Mouse (Mus musculus) forebrain, embryonic 13.5 days (tissue): ENCODE data around the gene Grm4. TPM values are rescaled to one million over a fixed set of nuclear protein-coding genes. Genes with fewer than 3 reads are reported as not detected.

Experiments
- polyA plus RNA-seq: library from polyadenylated mRNA; unstranded; fragments of >200 nt; fragmentation: Nextera tagmentation; extraction: Ambion mirVana; gene quantifications from 2 replicates; pipeline ENCODE4 v1.2.1, GENCODE M21; 2015

Gene Grm4
- polyA plus RNA-seq, 1 experiment from 2014 or later, result 2.4 TPM

Other genes starting within 250 kb of the Grm4 start
- gene Hmga1, start 35.1 kb upstream of the Grm4 start, polyA plus RNA-seq, result 147 and 165 TPM in 2 replicates
- 22.2 and 25.2 TPM in 2 replicates for gene AI413582, start 44.4 kb upstream of the Grm4 start, polyA plus RNA-seq
- gene Nudt3, start 102.1 kb upstream of the Grm4 start, polyA plus RNA-seq, result 191 and 196 TPM in 2 replicates
- gene RPS10-NUDT3, start 113.8 kb upstream of the Grm4 start, polyA plus RNA-seq, result not detected in 2 replicates
- 659 and 777 TPM in 2 replicates for gene Rps10, start 115.3 kb upstream of the Grm4 start, polyA plus RNA-seq
- 14.8 and 18.2 TPM in 2 replicates for gene Pacsin1, start 134.1 kb upstream of the Grm4 start, polyA plus RNA-seq
- 0.38 and 0.75 TPM in 2 replicates for gene Spdef, start 207.6 kb upstream of the Grm4 start, polyA plus RNA-seq